Mouse (Mus musculus) ES-E14 (cell line): ENCODE data around the gene Sema4f.

ENCODE experiments used
- CHD2 ChIP-seq: IDR thresholded peaks from 2 replicates; pipeline ENCODE4 v1.6.1; 2014; ENCODE audit warnings: mild to moderate bottlenecking, low read depth, low read length, inconsistent platforms
- HCFC1 ChIP-seq: IDR thresholded peaks from 2 replicates; pipeline ENCODE4 v1.6.1; 2012; ENCODE audit warnings: low read length, inconsistent platforms, borderline replicate concordance; ENCODE audit not compliant: insufficient read depth
- MAFK ChIP-seq: IDR thresholded peaks from 2 replicates; pipeline ENCODE4 v1.6.1; 2014; ENCODE audit warnings: mild to moderate bottlenecking, low read depth, low read length, inconsistent platforms; ENCODE audit not compliant: insufficient read depth
- ZC3H11A ChIP-seq: IDR thresholded peaks from 2 replicates; pipeline ENCODE4 v1.6.1; 2012; ENCODE audit warnings: low read depth, mild to moderate bottlenecking, inconsistent platforms, low read length, borderline replicate concordance
- ZNF384 ChIP-seq: IDR thresholded peaks from 2 replicates; pipeline ENCODE4 v1.6.1; 2012; ENCODE audit warnings: low read depth, low read length, inconsistent platforms

GRCm38 (mm10) chr6:82925005-82925404 lies 14.6 kb downstream of the Sema4f start:
- TF ChIP-seq ZC3H11A = no peak
- no peak for TF ChIP-seq CHD2
- TF ChIP-seq HCFC1 = no peak
- TF ChIP-seq ZNF384 = no peak
- no peak for TF ChIP-seq MAFK
